Mouse (Mus musculus): ENCODE measurements around the gene Vps26c.
"Not testable (repeated sequence)": the region's sequence is repeated elsewhere in the genome, so short reads cannot be mapped to it uniquely, and the experiment has no call there.

Gene Vps26c

GRCm38 (mm10) chr16:94545781-94546562, 19.3 kb upstream of the Vps26c start:
- DNase-seq (ENCODE audit: low spot score), result no peak

- DNase-seq (ENCODE audit: low spot score), result no peak
Measured at GRCm38 (mm10) chr16:94544540-94545105, 18.0 kb upstream of the Vps26c start.

- DNase-seq (ENCODE audit: low spot score), result no peak
Measured at GRCm38 (mm10) chr16:94542898-94543297, 16.3 kb upstream of the Vps26c start.

- DNase-seq (ENCODE audit: low spot score), result no peak
Measured at GRCm38 (mm10) chr16:94540140-94540539, 13.5 kb upstream of the Vps26c start.

GRCm38 (mm10) chr16:94537159-94537527, 10.5 kb upstream of the Vps26c start:
- no peak for DNase-seq (ENCODE audit: low spot score)

- DNase-seq (ENCODE audit: low spot score), result no peak
Measured at GRCm38 (mm10) chr16:94536417-94537158, 10.0 kb upstream of the Vps26c start.

- DNase-seq (ENCODE audit: low spot score), result no peak
Measured at GRCm38 (mm10) chr16:94535716-94536115, 9.1 kb upstream of the Vps26c start.

GRCm38 (mm10) chr16:94533679-94534078, 7.0 kb upstream of the Vps26c start:
- DNase-seq (ENCODE audit: low spot score), result no peak

- DNase-seq (ENCODE audit: low spot score), result no peak
Measured at GRCm38 (mm10) chr16:94531268-94531667, 4.6 kb upstream of the Vps26c start.

- DNase-seq (ENCODE audit: low spot score), result no peak
Measured at GRCm38 (mm10) chr16:94527546-94527945, 916 bp upstream of the Vps26c start.

- no peak for DNase-seq (ENCODE audit: low spot score)
Measured at GRCm38 (mm10) chr16:94527152-94527534, 513 bp upstream of the Vps26c start.

- DNase-seq (ENCODE audit: low spot score), result peak; percentile 32
Measured at GRCm38 (mm10) chr16:94525955-94526343, 681 bp downstream of the Vps26c start.

- DNase-seq (ENCODE audit: low spot score), result no peak
Measured at GRCm38 (mm10) chr16:94524691-94525090, 1.9 kb downstream of the Vps26c start.

- no peak for DNase-seq (ENCODE audit: low spot score)
Measured at GRCm38 (mm10) chr16:94523594-94524377, 2.8 kb downstream of the Vps26c start.

- no peak for DNase-seq (ENCODE audit: low spot score)
Measured at GRCm38 (mm10) chr16:94519028-94519427, 7.6 kb downstream of the Vps26c start.

- no peak for DNase-seq (ENCODE audit: low spot score)
Measured at GRCm38 (mm10) chr16:94517606-94518005, 9.0 kb downstream of the Vps26c start.

- no peak for DNase-seq (ENCODE audit: low spot score)
Measured at GRCm38 (mm10) chr16:94509983-94510382, 16.6 kb downstream of the Vps26c start.

GRCm38 (mm10) chr16:94508769-94509168, 17.9 kb downstream of the Vps26c start:
- no peak for DNase-seq (ENCODE audit: low spot score)

GRCm38 (mm10) chr16:94507071-94507470, 19.6 kb downstream of the Vps26c start:
- no peak for DNase-seq (ENCODE audit: low spot score)

GRCm38 (mm10) chr16:94504192-94504591, 22.4 kb downstream of the Vps26c start:
- DNase-seq (ENCODE audit: low spot score), result no peak

GRCm38 (mm10) chr16:94497911-94498310, 28.7 kb downstream of the Vps26c start:
- DNase-seq (ENCODE audit: low spot score), result no peak

- not testable (repeated sequence) for DNase-seq (ENCODE audit: low spot score)
Measured at GRCm38 (mm10) chr16:94497176-94497575, 29.5 kb downstream of the Vps26c start.
